Mouse (Mus musculus) forebrain, embryonic 14.5 days (tissue): ENCODE results near the gene Olfr623. TPM values are rescaled to one million over a fixed set of nuclear protein-coding genes. Genes with fewer than 3 reads are reported as not detected.

Experiments
- polyA plus RNA-seq: library from polyadenylated mRNA; unstranded; fragments of >200 nt; fragmentation: Nextera tagmentation; extraction: Ambion mirVana; gene quantifications from 2 replicates; pipeline ENCODE4 v1.2.1, GENCODE M21; 2014

Gene Olfr623
- polyA plus RNA-seq, 1 experiment from 2014 or later, result not detected

Other genes starting within 250 kb of the Olfr623 start
- not detected in 2 replicates for gene Usp17lc, start 248.6 kb downstream of the Olfr623 start, polyA plus RNA-seq
- not detected in 2 replicates for gene Olfr605, start 218.3 kb downstream of the Olfr623 start, polyA plus RNA-seq
- gene Olfr606, start 214.7 kb downstream of the Olfr623 start, polyA plus RNA-seq, result not detected in 2 replicates
- gene Olfr607, start 199.5 kb downstream of the Olfr623 start, polyA plus RNA-seq, result not detected in 2 replicates
- gene Olfr608, start 193.8 kb downstream of the Olfr623 start, polyA plus RNA-seq, result not detected in 2 replicates
- not detected in 2 replicates for gene Olfr609, start 165.6 kb downstream of the Olfr623 start, polyA plus RNA-seq
- not detected in 2 replicates for gene Olfr610, start 151.6 kb downstream of the Olfr623 start, polyA plus RNA-seq
- gene Olfr611, start 142.9 kb downstream of the Olfr623 start, polyA plus RNA-seq, result not detected in 2 replicates
- not detected in 2 replicates for gene Olfr612, start 121.0 kb downstream of the Olfr623 start, polyA plus RNA-seq
- not detected in 2 replicates for gene Olfr613, start 115.6 kb downstream of the Olfr623 start, polyA plus RNA-seq
- gene Olfr615, start 107.6 kb downstream of the Olfr623 start, polyA plus RNA-seq, result not detected in 2 replicates
- not detected in 2 replicates for gene Olfr616, start 94.6 kb downstream of the Olfr623 start, polyA plus RNA-seq
- not detected in 2 replicates for gene Olfr617, start 90.6 kb downstream of the Olfr623 start, polyA plus RNA-seq
- not detected in 2 replicates for gene Olfr618, start 73.6 kb downstream of the Olfr623 start, polyA plus RNA-seq
- gene Olfr619, start 63.1 kb downstream of the Olfr623 start, polyA plus RNA-seq, result not detected in 2 replicates
- gene Olfr620, start 51.2 kb downstream of the Olfr623 start, polyA plus RNA-seq, result not detected in 2 replicates
- not detected in 2 replicates for gene Olfr622, start 21.0 kb downstream of the Olfr623 start, polyA plus RNA-seq
- gene Olfr624, start 7.5 kb upstream of the Olfr623 start, polyA plus RNA-seq, result not detected in 2 replicates
- gene Olfr625-ps1, start 19.0 kb upstream of the Olfr623 start, polyA plus RNA-seq, result not detected in 2 replicates
- gene Olfr243, start 51.0 kb upstream of the Olfr623 start, polyA plus RNA-seq, result not detected in 2 replicates
- not detected in 2 replicates for gene Olfr628, start 66.7 kb upstream of the Olfr623 start, polyA plus RNA-seq
- not detected in 2 replicates for gene Olfr629, start 81.2 kb upstream of the Olfr623 start, polyA plus RNA-seq
- not detected in 2 replicates for gene Olfr630, start 93.6 kb upstream of the Olfr623 start, polyA plus RNA-seq
- gene Olfr69, start 107.9 kb upstream of the Olfr623 start, polyA plus RNA-seq, result not detected in 2 replicates
- gene Olfr68, start 116.0 kb upstream of the Olfr623 start, polyA plus RNA-seq, result not detected in 2 replicates
- gene Olfr67, start 128.1 kb upstream of the Olfr623 start, polyA plus RNA-seq, result not detected in 2 replicates
- 1,580 and 1,724 TPM in 2 replicates for gene Hbb-bt, start 150.3 kb upstream of the Olfr623 start, polyA plus RNA-seq
- 3,810 and 4,891 TPM in 2 replicates for gene Hbb-bs, start 164.4 kb upstream of the Olfr623 start, polyA plus RNA-seq
- gene Hbb-bh2, start 176.8 kb upstream of the Olfr623 start, polyA plus RNA-seq, result not detected in 2 replicates
- 0.90 and 2.5 TPM in 2 replicates for gene Hbb-bh1, start 179.5 kb upstream of the Olfr623 start, polyA plus RNA-seq
- gene Hbb-y, start 189.5 kb upstream of the Olfr623 start, polyA plus RNA-seq, result 152 and 669 TPM in 2 replicates
- not detected in 2 replicates for gene Olfr66, start 222.6 kb upstream of the Olfr623 start, polyA plus RNA-seq
- gene Olfr64, start 230.8 kb upstream of the Olfr623 start, polyA plus RNA-seq, result not detected in 2 replicates
- not detected in 2 replicates for gene Olfr65, start 239.8 kb upstream of the Olfr623 start, polyA plus RNA-seq